Mouse (Mus musculus) myocyte (in vitro differentiated cells): Measurements from ENCODE around the gene Krtap4-16.

Experiments used
- MAX ChIP-seq: IDR thresholded peaks from one replicate; pipeline ENCODE4 v1.6.1; 2011; ENCODE audit warnings: low read depth, mild to moderate bottlenecking, control low read depth
- MYOD1 ChIP-seq, 3 experiments: IDR thresholded peaks; one replicate each; pipeline ENCODE4 v1.6.1; 2011; ENCODE audit warnings: control low read depth in 2 of 3, low read depth in 2 of 3, mild to moderate bottlenecking in 2 of 3, moderate library complexity in 1 of 3; ENCODE audit not compliant: insufficient read length in 2 of 3, control insufficient read depth in 1 of 3
- POLR2A ChIP-seq: IDR thresholded peaks from one replicate; pipeline ENCODE4 v1.6.1; 2011; ENCODE audit warnings: low read depth, mild to moderate bottlenecking, control low read depth, moderate library complexity; ENCODE audit not compliant: insufficient read length
- POLR2AphosphoS2 ChIP-seq: IDR thresholded peaks from one replicate; pipeline ENCODE4 v1.6.1; 2011; ENCODE audit warnings: low read depth, control low read depth; ENCODE audit not compliant: insufficient read length
- TCF12 ChIP-seq: IDR thresholded peaks from one replicate; pipeline ENCODE4 v1.6.1; 2011; ENCODE audit warnings: mild to moderate bottlenecking, control low read depth; ENCODE audit not compliant: poor library complexity, insufficient read depth, severe bottlenecking

GRCm38 (mm10) chr11:99854121-99854520 is 2.7 kb upstream of the Krtap4-16 start:
- TF ChIP-seq MYOD1 (IDR thresholded peaks at IDR 0.05; ENCODE audit: control insufficient read depth in 1 of 3, insufficient read length in 2 of 3, low read depth in 2 of 3) (no peak), POLR2AphosphoS2 (no peak), TCF12 (no peak), POLR2A (no peak), MAX (no peak)
